Mouse (Mus musculus) neural tube, embryonic 14.5 days (tissue): ENCODE measurements around the gene C2cd5. TPM values are rescaled to one million over a fixed set of nuclear protein-coding genes. Genes with fewer than 3 reads are reported as not detected.
A peak's percentile ranks its signal among the peaks of the same experiment; 100 is the strongest.

Source experiments
- ATAC-seq: fragments of 200-750 bp; cut with Nextera tagmentation; 2 replicates; pipeline ENCODE4 v1.8.0; 2017; ENCODE audit warnings: low read depth, mild to moderate bottlenecking, moderate TSS enrichment, moderate library complexity
- H3K27ac ChIP-seq: fragments of 300-500 bp; sonication (generic); 2 replicates; pipeline ENCODE4 v1.5.1; 2014; ENCODE audit warnings: low read depth, mild to moderate bottlenecking, control low read depth, low read length, moderate library complexity, mixed read lengths
- H3K27me3 ChIP-seq: fragments of 300-500 bp; sonication (generic); 2 replicates; pipeline ENCODE4 v1.6.1; 2014; ENCODE audit warnings: low read length; ENCODE audit not compliant: control insufficient read depth, insufficient read depth
- H3K36me3 ChIP-seq: fragments of 300-500 bp; sonication (generic); 2 replicates; pipeline ENCODE4 v1.6.1; 2014; ENCODE audit warnings: low read length, mixed read lengths; ENCODE audit not compliant: control insufficient read depth, insufficient read depth
- H3K4me1 ChIP-seq: fragments of 300-500 bp; sonication (generic); 2 replicates; pipeline ENCODE4 v1.6.1; 2014; ENCODE audit warnings: low read length; ENCODE audit not compliant: control insufficient read depth, insufficient read depth
- H3K4me2 ChIP-seq: fragments of 300-500 bp; sonication (generic); 2 replicates; pipeline ENCODE4 v1.6.1; 2014; ENCODE audit warnings: mild to moderate bottlenecking, low read depth, low read length, control low read depth
- H3K4me3 ChIP-seq: fragments of 300-500 bp; sonication (generic); 2 replicates; pipeline ENCODE4 v1.5.1; 2014; ENCODE audit warnings: low read depth, low read length, control low read depth, mixed read lengths
- H3K9ac ChIP-seq: fragments of 300-500 bp; sonication (generic); replicated peaks from 2 replicates; pipeline ENCODE4 v1.6.1; 2014; ENCODE audit warnings: low read depth, mild to moderate bottlenecking, control low read depth, low read length, mixed read lengths
- H3K9me3 ChIP-seq: fragments of 300-500 bp; sonication (generic); 2 replicates; pipeline ENCODE4 v1.6.1; 2016; ENCODE audit warnings: low read length; ENCODE audit not compliant: control insufficient read depth
- WGBS: fragments of 180-500 bp; shearing (Covaris S2); extraction: QIAGEN DNeasy Blood & Tissue Kit; methylation state at CpG from one replicate; pipeline ENCODE4 v1.1.7; 2014; 5-methylcytosine and 5-hydroxymethylcytosine counted together
- polyA plus RNA-seq: library from polyadenylated mRNA; unstranded; fragments of >200 nt; fragmentation: Nextera tagmentation; extraction: Ambion mirVana; gene quantifications from 2 replicates; pipeline ENCODE4 v1.2.1, GENCODE M21; 2014

C2cd5 gene
- polyA plus RNA-seq, 1 experiment from 2014 or later: 60.7 TPM

GRCm38 (mm10) chr6:143109622-143110218 is 9.8 kb upstream of the C2cd5 start:
- no peaks in the 10 kb centered on the region for H3K9me3 ChIP-seq
- no peaks in the 10 kb centered on the region for H3K36me3 ChIP-seq
- ATAC-seq: no peak
- H3K4me3 ChIP-seq: no peak overlapping the region
- H3K4me1 ChIP-seq: no peaks in the 10 kb centered on the region
- no peak overlapping the region for H3K9ac ChIP-seq
- H3K4me2 ChIP-seq: no peak overlapping the region
- WGBS: 74% methylated on average over 16 of the region's 16 CpGs
- H3K27ac ChIP-seq: no peak overlapping the region
- H3K27me3 ChIP-seq: no peaks in the 10 kb centered on the region

- H3K27ac ChIP-seq: no peak overlapping the region
- no peak overlapping the region for H3K4me2 ChIP-seq
- no peak for ATAC-seq
- no peaks in the 10 kb centered on the region for H3K4me1 ChIP-seq
- no peaks in the 10 kb centered on the region for H3K36me3 ChIP-seq
- WGBS: 85% methylated on average over 13 of the region's 13 CpGs
- no peak overlapping the region for H3K4me3 ChIP-seq
- H3K9ac ChIP-seq: no peak overlapping the region
- 0 out of 2 replicates have a peak, but pooled peaks cover 2% of the 10 kb centered on the region for H3K9me3 ChIP-seq
- H3K27me3 ChIP-seq: no peaks in the 10 kb centered on the region
Observed at GRCm38 (mm10) chr6:143108031-143108430, 8.1 kb upstream of the C2cd5 start.

DNA sequence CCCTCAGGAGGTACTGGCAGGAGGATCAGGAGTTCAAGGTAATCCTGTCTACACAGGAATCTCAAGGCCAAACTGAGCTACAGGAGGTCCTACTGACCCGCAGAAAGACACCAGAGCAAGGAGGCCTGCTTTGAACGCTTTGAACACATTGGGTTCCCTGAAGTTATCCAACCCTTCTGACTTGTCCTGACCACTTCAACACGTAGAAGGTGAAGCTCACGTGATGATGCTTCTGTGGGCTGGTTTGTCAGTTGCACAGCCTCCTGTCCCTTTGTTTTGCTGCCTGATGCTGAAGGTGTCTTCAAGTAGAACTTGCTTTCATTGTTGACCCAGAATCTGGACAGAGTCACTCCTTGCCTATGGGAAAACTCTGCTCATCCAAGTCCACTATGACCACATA is 7.7 kb upstream of the C2cd5 start:
- Histone ChIP-seq H3K36me3 (no peaks in the 10 kb centered on the region), H3K9ac (no peak overlapping the region), H3K27me3 (no peaks in the 10 kb centered on the region), H3K27ac (no peak overlapping the region), H3K9me3 (0 out of 2 replicates have a peak, but pooled peaks cover 2% of the 10 kb centered on the region), H3K4me2 (no peak overlapping the region), H3K4me1 (no peaks in the 10 kb centered on the region), H3K4me3 (no peak overlapping the region)
- 91% methylated on average over 4 of the region's 4 CpGs for WGBS
- ATAC-seq: no peak

GRCm38 (mm10) chr6:143105766-143106165 is 5.8 kb upstream of the C2cd5 start:
- no peaks in the 10 kb centered on the region for H3K27me3 ChIP-seq
- H3K4me1 ChIP-seq: no peaks in the 10 kb centered on the region
- no peaks in the 10 kb centered on the region for H3K36me3 ChIP-seq
- WGBS: 85% methylated on average over 3 of the region's 3 CpGs
- no peak overlapping the region for H3K27ac ChIP-seq
- no peak overlapping the region for H3K4me2 ChIP-seq
- H3K9ac ChIP-seq: no peak overlapping the region
- H3K4me3 ChIP-seq: no peak overlapping the region
- H3K9me3 ChIP-seq: 0 out of 2 replicates have a peak, but pooled peaks cover 2% of the 10 kb centered on the region
- no peak for ATAC-seq

DNA sequence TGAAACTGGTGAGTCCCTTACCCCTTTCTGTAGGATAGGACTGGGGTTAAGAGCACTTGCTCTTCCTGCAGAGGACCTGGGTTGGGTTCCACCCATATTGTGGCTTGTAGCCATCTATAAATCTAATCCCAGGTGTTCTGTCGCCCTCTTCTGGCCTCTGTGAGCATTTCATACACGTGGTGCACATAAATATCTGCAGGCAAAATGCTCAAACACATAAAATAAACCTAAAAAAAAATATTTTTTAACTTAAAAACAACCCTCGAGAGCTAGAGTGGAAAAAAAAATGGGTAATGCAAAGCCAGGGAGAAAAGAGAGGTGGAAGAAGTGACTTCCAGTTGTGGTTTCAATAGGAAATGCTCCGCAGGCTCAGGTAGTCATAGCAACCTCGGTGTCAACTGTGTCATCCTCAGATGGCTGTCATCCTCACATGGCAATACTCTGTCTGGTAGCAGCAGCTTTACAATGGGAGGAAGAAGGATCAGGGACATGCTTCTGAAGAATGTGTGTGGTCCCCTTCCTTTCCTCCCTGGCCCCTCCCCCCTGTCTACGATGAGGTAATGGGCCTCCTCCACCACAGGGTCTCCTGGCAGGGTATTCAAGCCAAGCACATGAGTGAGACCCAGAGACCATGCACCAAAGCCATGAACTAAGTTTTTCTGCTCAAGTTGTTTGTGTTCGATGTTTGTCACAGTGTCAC is 4.2 kb upstream of the C2cd5 start:
- WGBS: 69% methylated on average over 7 of the region's 7 CpGs
- ATAC-seq: no peak
- no peaks in the 10 kb centered on the region for H3K27me3 ChIP-seq

GRCm38 (mm10) chr6:143100478-143101115 is 656 bp upstream of the C2cd5 start:
- 54% methylated on average over 8 of the region's 8 CpGs for WGBS
- H3K9me3 ChIP-seq: 0 out of 2 replicates have a peak, but pooled peaks cover 2% of the 10 kb centered on the region
- H3K4me3 ChIP-seq: peak overlapping the region; percentile 89
- H3K36me3 ChIP-seq: peaks cover 5% of the 10 kb centered on the region; the same call in 1 of the 2 replicates
- peak overlapping the region; percentile 84; the same call in 1 of the 2 replicates for H3K9ac ChIP-seq
- no peaks in the 10 kb centered on the region for H3K4me1 ChIP-seq
- no peaks in the 10 kb centered on the region for H3K27me3 ChIP-seq
- no peak for ATAC-seq
- H3K27ac ChIP-seq: peak overlapping the region; percentile 95
- H3K4me2 ChIP-seq: peak overlapping the region; percentile 72

More for the DNA sequence above, 4.2 kb upstream of the C2cd5 start:
- Histone ChIP-seq H3K9ac (no peak overlapping the region), H3K4me3 (no peak overlapping the region), H3K36me3 (no peaks in the 10 kb centered on the region), H3K27ac (no peak overlapping the region), H3K4me2 (no peak overlapping the region), H3K4me1 (no peaks in the 10 kb centered on the region), H3K9me3 (0 out of 2 replicates have a peak, but pooled peaks cover 2% of the 10 kb centered on the region)

DNA sequence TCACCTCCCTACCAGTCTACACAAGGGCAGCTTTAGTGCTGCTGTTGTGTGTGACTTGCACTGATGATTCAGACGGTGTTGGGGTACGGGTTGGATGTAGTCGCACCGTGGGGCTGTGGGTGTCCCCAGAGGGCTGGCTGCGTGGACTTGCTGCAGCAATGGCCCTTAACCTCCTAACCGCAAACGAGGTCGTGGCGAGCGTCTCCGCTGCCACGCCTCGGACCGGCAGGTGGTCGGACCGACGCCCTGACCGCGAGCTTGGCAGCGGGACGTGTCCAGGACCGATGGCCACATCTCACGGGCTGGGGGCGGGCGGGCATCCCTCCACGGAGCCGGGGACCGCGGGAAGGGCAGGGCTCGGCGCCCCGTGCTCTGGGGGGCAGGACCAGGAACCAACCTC is 660 bp downstream of the C2cd5 start:
- Histone ChIP-seq H3K9ac (peak overlapping the region; percentile 84), H3K4me2 (peak overlapping the region; percentile 69), H3K9me3 (0 out of 2 replicates have a peak, but pooled peaks cover 2% of the 10 kb centered on the region), H3K4me1 (no peaks in the 10 kb centered on the region), H3K36me3 (peaks cover 5% of the 10 kb centered on the region; the same call in 1 of the 2 replicates), H3K4me3 (peak overlapping the region; percentile 89), H3K27me3 (no peaks in the 10 kb centered on the region), H3K27ac (peak overlapping the region; percentile 95)
- 0% methylated on average over 25 of the region's 32 CpGs for WGBS
- peak; percentile 77 for ATAC-seq

DNA sequence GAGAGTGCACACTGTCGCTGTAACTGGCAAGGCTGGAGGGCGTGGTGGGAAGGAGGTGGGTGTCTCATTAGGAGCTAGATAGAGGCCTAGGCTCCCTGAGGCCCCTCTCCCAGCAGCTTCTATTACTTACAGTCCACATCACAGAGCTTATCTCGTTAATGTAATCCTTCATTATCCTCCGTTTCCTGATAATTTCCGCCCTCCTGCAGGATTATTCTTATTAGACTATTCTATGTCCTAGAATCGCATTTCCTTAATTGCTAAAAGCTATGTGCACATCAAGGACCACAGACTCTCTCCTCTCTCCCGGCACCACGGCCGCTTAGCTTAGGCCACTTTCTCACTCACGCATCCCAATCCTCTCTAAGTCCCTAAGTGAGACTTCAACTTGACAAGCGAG is 4.8 kb downstream of the C2cd5 start:
- Histone ChIP-seq H3K27me3 (no peaks in the 10 kb centered on the region), H3K4me2 (no peak overlapping the region), H3K27ac (no peak overlapping the region), H3K4me1 (no peaks in the 10 kb centered on the region), H3K9me3 (no peaks in the 10 kb centered on the region), H3K4me3 (no peak overlapping the region), H3K36me3 (peaks cover 18% of the 10 kb centered on the region), H3K9ac (no peak overlapping the region)
- ATAC-seq: no peak
- WGBS: 84% methylated on average over 11 of the region's 11 CpGs

DNA sequence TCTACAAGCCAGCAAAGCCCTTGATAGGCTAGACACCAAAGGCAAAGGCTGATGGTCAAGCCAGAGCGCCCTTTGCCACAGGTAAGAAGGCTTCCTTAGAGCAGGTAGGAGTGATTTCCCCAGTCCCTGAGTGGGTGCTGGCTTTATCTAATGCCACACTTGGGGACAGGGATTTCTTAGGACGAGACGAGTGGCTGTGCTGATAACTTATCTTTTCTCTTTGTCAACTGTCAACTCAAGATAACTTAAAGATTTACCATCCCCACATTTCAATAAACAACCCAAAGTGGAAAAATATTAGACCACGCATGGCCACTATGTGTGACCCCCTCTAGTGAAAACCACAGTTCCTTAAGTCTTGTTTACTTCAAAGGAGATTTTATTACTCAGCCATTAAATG is 7.1 kb downstream of the C2cd5 start:
- Histone ChIP-seq H3K27me3 (no peaks in the 10 kb centered on the region), H3K9ac (no peak overlapping the region), H3K4me3 (no peak overlapping the region), H3K27ac (no peak overlapping the region), H3K9me3 (no peaks in the 10 kb centered on the region), H3K4me1 (no peaks in the 10 kb centered on the region), H3K4me2 (no peak overlapping the region), H3K36me3 (peaks cover 28% of the 10 kb centered on the region)
- ATAC-seq: no peak
- WGBS: 94% methylated on average over 4 of the region's 4 CpGs
